Mouse (Mus musculus) kidney, adult 2 months (tissue): ENCODE measurements at regions not wholly inside any gene's neighbourhood (a gene's known extent, or its start where the extent isn't known, plus 50 kb on each side); places are given as distances from the start of the nearest gene placed in this dataset.

ENCODE experiments used
- CTCF ChIP-seq: fragments of 200-500 bp; conservative IDR thresholded peaks from 2 replicates; pipeline ENCODE4 v1.5.1; 2011; ENCODE audit warnings: low read depth, mild to moderate bottlenecking, control low read depth, low read length, moderate library complexity, mixed read lengths; ENCODE audit not compliant: insufficient read depth, insufficient read length
- POLR2A ChIP-seq: fragments of 200-500 bp; IDR thresholded peaks from one replicate; pipeline ENCODE4 v1.6.1; 2011; ENCODE audit warnings: low read depth, low read length, control low read depth

DNA sequence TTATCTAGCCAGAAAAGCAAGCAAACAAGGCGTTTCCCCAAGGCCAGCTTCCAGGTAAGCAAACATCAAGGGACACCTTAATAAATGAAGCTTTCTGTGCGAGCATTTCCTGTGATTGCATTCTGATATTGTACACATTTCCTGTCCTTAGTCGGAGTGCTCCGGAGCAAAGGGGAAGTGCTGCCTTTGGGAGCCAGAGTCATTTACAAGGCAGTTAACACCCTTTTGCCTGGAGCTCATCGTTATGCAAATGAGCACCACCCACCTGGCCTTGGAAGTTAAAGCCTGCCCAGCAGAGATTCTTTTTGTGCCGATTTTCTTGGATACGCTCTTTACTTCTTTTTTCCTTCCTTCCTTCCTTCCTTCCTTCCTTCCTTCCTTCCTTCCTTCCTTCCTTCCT, 147.0 kb downstream of the Bcl2l11 start:
- TF ChIP-seq CTCF, result no peak
- TF ChIP-seq POLR2A, result no peak
